Mouse (Mus musculus): ENCODE results near the gene Luzp2.

- TF ChIP-seq CTCF (IDR thresholded peaks at IDR 0.05; ENCODE audit: control insufficient read depth, insufficient read depth, insufficient read length) (no peak), MAX (IDR thresholded peaks at IDR 0.05) (no peak), CEBPB (IDR thresholded peaks at IDR 0.05; ENCODE audit: low read depth) (no peak)
Measured at GRCm38 (mm10) chr7:54818606-54819005, 16.7 kb upstream of the Luzp2 start.

Measured in C2C12 (cell line).